Mouse (Mus musculus) forebrain, postnatal 0 days (tissue): ENCODE measurements at regions not wholly inside any gene's neighbourhood (a gene's known extent, or its start where the extent isn't known, plus 50 kb on each side); places are given as distances from the start of the nearest gene placed in this dataset.
"Not testable (repeated sequence)": the region's sequence is repeated elsewhere in the genome, so short reads cannot be mapped to it uniquely, and the experiment has no call there.

Source experiments
- ATAC-seq: fragments of 200-750 bp; cut with Nextera tagmentation; 2 replicates; pipeline ENCODE4 v1.8.0; 2017; ENCODE audit warnings: mild to moderate bottlenecking, moderate library complexity
- DNase-seq: peaks from one replicate; pipeline ENCODE4 v3.0.0-alpha.2; 2015
- H3K27ac ChIP-seq: fragments of 300-500 bp; sonication (generic); 2 replicates; pipeline ENCODE4 v1.5.1; 2014; ENCODE audit warnings: low read depth, mild to moderate bottlenecking, antibody characterized with exemption, low read length, moderate library complexity, mixed read lengths
- H3K27me3 ChIP-seq: fragments of 300-500 bp; sonication (generic); 2 replicates; pipeline ENCODE4 v1.6.1; 2014; ENCODE audit warnings: mild to moderate bottlenecking, low read length, mixed read lengths; ENCODE audit not compliant: insufficient read depth
- H3K36me3 ChIP-seq: fragments of 300-500 bp; sonication (generic); 2 replicates; pipeline ENCODE4 v1.6.1; 2014; ENCODE audit warnings: mild to moderate bottlenecking, moderate library complexity; ENCODE audit not compliant: insufficient read depth
- H3K4me1 ChIP-seq: fragments of 300-500 bp; sonication (generic); 2 replicates; pipeline ENCODE4 v1.6.1; 2014; ENCODE audit warnings: antibody characterized with exemption; ENCODE audit not compliant: insufficient read depth
- H3K4me2 ChIP-seq: fragments of 300-500 bp; sonication (generic); 2 replicates; pipeline ENCODE4 v1.6.1; 2014; ENCODE audit warnings: low read depth, mild to moderate bottlenecking, moderate library complexity
- H3K4me3 ChIP-seq: fragments of 300-500 bp; sonication (generic); 2 replicates; pipeline ENCODE4 v1.5.1; 2014; ENCODE audit warnings: low read depth, low read length, mixed read lengths
- H3K9ac ChIP-seq: fragments of 300-500 bp; sonication (generic); 2 replicates; pipeline ENCODE4 v1.6.1; 2014; ENCODE audit warnings: mild to moderate bottlenecking
- H3K9me3 ChIP-seq: fragments of 300-500 bp; sonication (generic); 2 replicates; pipeline ENCODE4 v1.6.1; 2016; ENCODE audit warnings: low read length
- CTCF ChIP-seq: sonication (generic); IDR thresholded peaks from 2 replicates; pipeline ENCODE4 v1.5.1; 2016; ENCODE audit warnings: antibody characterized with exemption, control low read depth, low read depth
- WGBS: fragments of 180-500 bp; shearing (Covaris S2); extraction: QIAGEN DNeasy Blood & Tissue Kit; methylation state at CpG from one replicate; pipeline ENCODE4 v1.1.7; 2014; 5-methylcytosine and 5-hydroxymethylcytosine counted together

- H3K27ac ChIP-seq = no peak overlapping the region
- ATAC-seq (no peak; the same call in 1 of the 2 replicates), DNase-seq (peak; percentile 9)
- 0 out of 2 replicates have a peak overlapping the region, but pooled peaks have one; percentile 1 for H3K4me3 ChIP-seq
- no peak for TF ChIP-seq CTCF
- no peaks in the 10 kb centered on the region for H3K9me3 ChIP-seq
- H3K4me1 ChIP-seq = no peaks in the 10 kb centered on the region
- H3K4me2 ChIP-seq = peak overlapping the region; percentile 20; the same call in 1 of the 2 replicates
- H3K9ac ChIP-seq = no peak overlapping the region
- H3K27me3 ChIP-seq = no peaks in the 10 kb centered on the region
- H3K36me3 ChIP-seq = no peaks in the 10 kb centered on the region
- WGBS = 40% methylated on average over 22 of the region's 22 CpGs
Measured at GRCm38 (mm10) chr8:17948053-17948834, 1029.8 kb downstream of the Defb40 start.

GRCm38 (mm10) chr8:17934696-17935095, 1043.4 kb downstream of the Defb40 start:
- Histone ChIP-seq H3K27me3 (no peaks in the 10 kb centered on the region), H3K4me2 (no peak overlapping the region), H3K9ac (no peak overlapping the region), H3K4me3 (no peak overlapping the region), H3K4me1 (no peaks in the 10 kb centered on the region), H3K36me3 (no peaks in the 10 kb centered on the region), H3K9me3 (no peaks in the 10 kb centered on the region), H3K27ac (no peak overlapping the region)
- TF ChIP-seq CTCF = no peak
- ATAC-seq (no peak), DNase-seq (no peak)

DNA sequence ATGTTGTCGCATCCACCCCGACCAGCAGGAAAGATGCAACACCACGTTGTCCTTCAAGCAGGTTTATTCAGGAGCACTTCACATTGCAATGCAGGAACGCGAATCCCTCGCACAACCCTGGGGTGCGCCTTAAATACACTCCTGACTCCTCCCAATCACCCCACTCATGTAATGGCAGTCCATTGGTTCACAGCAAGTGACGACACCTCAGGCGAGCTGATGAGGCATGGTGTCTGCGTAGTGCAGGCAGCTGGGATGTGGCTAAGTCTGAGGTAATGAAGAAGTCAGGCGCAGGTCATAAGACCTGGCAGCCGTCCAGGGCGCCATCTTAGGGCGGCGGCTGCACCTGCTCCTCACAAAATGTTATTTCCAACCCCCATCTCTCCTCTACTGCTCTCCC, 1068.7 kb downstream of the Defb40 start:
- Histone ChIP-seq H3K4me1 (no peaks in the 10 kb centered on the region), H3K9me3 (no peaks in the 10 kb centered on the region), H3K27ac (no peak overlapping the region), H3K4me3 (no peak overlapping the region), H3K4me2 (no peak overlapping the region), H3K27me3 (no peaks in the 10 kb centered on the region), H3K9ac (no peak overlapping the region), H3K36me3 (no peaks in the 10 kb centered on the region)
- 93% methylated on average over 15 of the region's 15 CpGs for WGBS
- no peak for TF ChIP-seq CTCF
- ATAC-seq (no peak), DNase-seq (no peak)

DNA sequence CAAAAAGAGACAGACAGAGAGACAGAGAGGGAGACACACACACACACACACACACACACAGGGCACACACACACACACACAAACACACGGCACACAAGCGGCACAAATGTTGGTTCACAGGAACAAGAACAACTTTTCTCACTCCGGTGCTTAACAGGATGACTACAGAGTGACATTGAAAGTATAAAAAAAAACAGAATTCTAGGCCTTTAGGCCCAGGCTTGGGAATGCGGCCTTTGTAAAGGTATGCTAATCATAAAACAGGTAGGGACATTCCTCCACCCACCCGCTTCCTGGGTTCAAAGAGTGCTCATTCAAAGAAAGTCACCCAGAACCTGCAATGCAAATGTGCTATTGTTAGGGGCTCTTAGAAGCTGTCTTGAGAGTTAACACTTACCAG, 1089.5 kb downstream of the Defb40 start:
- H3K27ac ChIP-seq, ATAC-seq, DNase-seq, H3K9me3 ChIP-seq, H3K4me3 ChIP-seq, H3K4me1 ChIP-seq, H3K27me3 ChIP-seq, H3K9ac ChIP-seq, H3K4me2 ChIP-seq, H3K36me3 ChIP-seq: not testable (repeated sequence)
- 84% methylated on average over 5 of the region's 5 CpGs for WGBS

GRCm38 (mm10) chr8:17863388-17863787, 1114.7 kb downstream of the Defb40 start:
- TF ChIP-seq CTCF = no peak
- Histone ChIP-seq H3K36me3 (no peaks in the 10 kb centered on the region), H3K27ac (no peak overlapping the region), H3K27me3 (no peaks in the 10 kb centered on the region), H3K4me1 (no peaks in the 10 kb centered on the region), H3K9ac (no peak overlapping the region), H3K9me3 (no peaks in the 10 kb centered on the region), H3K4me2 (no peak overlapping the region), H3K4me3 (no peak overlapping the region)
- DNase-seq (no peak), ATAC-seq (no peak)
- WGBS = 94% methylated on average over 2 of the region's 2 CpGs
